Mouse (Mus musculus) spleen, adult 2 months (tissue): ENCODE measurements around the gene Cnot10. TPM values are rescaled to one million over a fixed set of nuclear protein-coding genes. Genes with fewer than 3 reads are reported as not detected.
A peak's percentile ranks its signal among the peaks of the same experiment; 100 is the strongest.

Experiments
- DNase-seq, 2 experiments: peaks; one replicate each; pipeline versions ENCODE4 v3.0.0 to v3.0.0-alpha.2; 2012 to 2021; ENCODE audit warnings: low spot score in 2 of 2, low read depth in 1 of 2
- H3K27ac ChIP-seq: fragments of 200-500 bp; 2 replicates; pipeline ENCODE4 v1.5.1; 2012; ENCODE audit warnings: low read length, inconsistent platforms; ENCODE audit not compliant: insufficient read depth
- H3K27me3 ChIP-seq: fragments of 200-500 bp; 2 replicates; pipeline ENCODE4 v1.6.1; 2012; ENCODE audit warnings: mild to moderate bottlenecking, moderate library complexity, low read length, inconsistent platforms; ENCODE audit not compliant: control insufficient read depth, insufficient read depth
- H3K36me3 ChIP-seq: fragments of 200-500 bp; 2 replicates; pipeline ENCODE4 v1.6.1; 2012; ENCODE audit warnings: mild to moderate bottlenecking, low read length, inconsistent platforms; ENCODE audit not compliant: control insufficient read depth, insufficient read depth
- H3K4me1 ChIP-seq: fragments of 200-500 bp; 2 replicates; pipeline ENCODE4 v1.6.1; 2011; ENCODE audit warnings: inconsistent platforms; ENCODE audit not compliant: control insufficient read depth, insufficient read depth, insufficient read length
- H3K4me3 ChIP-seq: fragments of 200-500 bp; 2 replicates; pipeline ENCODE4 v1.5.1; 2011; ENCODE audit warnings: mild to moderate bottlenecking, inconsistent platforms; ENCODE audit not compliant: insufficient read depth, insufficient read length; ENCODE audit errors: extremely low read depth
- CTCF ChIP-seq: fragments of 200-500 bp; IDR thresholded peaks from 2 replicates; pipeline ENCODE4 v1.5.1; 2011; ENCODE audit warnings: mild to moderate bottlenecking, inconsistent platforms; ENCODE audit not compliant: insufficient read depth, insufficient read length, insufficient replicate concordance; ENCODE audit errors: extremely low read depth
- POLR2A ChIP-seq: fragments of 200-500 bp; IDR thresholded peaks from 2 replicates; pipeline ENCODE4 v1.6.1; 2011; ENCODE audit warnings: low read depth, low read length, inconsistent platforms
- WGBS: fragments of 180-500 bp; shearing (Covaris S2); methylation state at CpG from one replicate; pipeline ENCODE4 v1.1.7; 2018; 5-methylcytosine and 5-hydroxymethylcytosine counted together
- polyA plus RNA-seq: library from polyadenylated mRNA; depleted of rRNA; stranded (reverse); fragments of >200 nt; gene quantifications from 2 replicates; pipeline ENCODE4 v1.2.3, GENCODE M21; 2012

Cnot10 gene
- polyA plus RNA-seq, 1 experiment: 18.7 TPM

- no peak overlapping the region for H3K27ac ChIP-seq
- DNase-seq: no peak
- 46% methylated on average over 31 of the region's 31 CpGs for WGBS
Measured at GRCm38 (mm10) chr9:114584183-114585016, 55.6 kb downstream of the Cnot10 start.

GRCm38 (mm10) chr9:114583812-114584182 lies 56.2 kb downstream of the Cnot10 start:
- peak; percentile 92 for TF ChIP-seq CTCF
- no peak for TF ChIP-seq POLR2A
- DNase-seq: peak in 1 of 2 experiments; percentile 19
- WGBS: 2% methylated on average over 23 of the region's 23 CpGs
- H3K27me3 ChIP-seq: no peaks in the 10 kb centered on the region
- H3K4me3 ChIP-seq: peak overlapping the region; percentile 48; the same call in 1 of the 2 replicates
- no peak overlapping the region for H3K27ac ChIP-seq
- no peaks in the 10 kb centered on the region for H3K4me1 ChIP-seq
- H3K36me3 ChIP-seq: peaks cover 1% of the 10 kb centered on the region; the same call in 1 of the 2 replicates

More at GRCm38 (mm10) chr9:114584183-114585016, 55.6 kb downstream of the Cnot10 start:
- peak overlapping the region; percentile 48; the same call in 1 of the 2 replicates for H3K4me3 ChIP-seq
- TF ChIP-seq CTCF: no peak
- TF ChIP-seq POLR2A: no peak
- peaks cover 4% of the 10 kb centered on the region; the same call in 1 of the 2 replicates for H3K36me3 ChIP-seq
- no peaks in the 10 kb centered on the region for H3K27me3 ChIP-seq
- no peaks in the 10 kb centered on the region for H3K4me1 ChIP-seq

GRCm38 (mm10) chr9:114578646-114579045 lies 61.3 kb downstream of the Cnot10 start:
- no peaks in the 10 kb centered on the region for H3K27me3 ChIP-seq
- TF ChIP-seq CTCF (no peak), POLR2A (no peak)
- no peak overlapping the region for H3K27ac ChIP-seq
- H3K4me3 ChIP-seq: no peak overlapping the region
- H3K36me3 ChIP-seq: no peaks in the 10 kb centered on the region
- no peaks in the 10 kb centered on the region; the same call in 1 of the 2 replicates for H3K4me1 ChIP-seq
- 56% methylated on average over 11 of the region's 11 CpGs for WGBS
- no peak for DNase-seq

- WGBS: 100% methylated on average over 1 of the region's 1 CpGs
- no peak for DNase-seq
- no peaks in the 10 kb centered on the region for H3K27me3 ChIP-seq
- TF ChIP-seq POLR2A: no peak
- TF ChIP-seq CTCF: no peak
- H3K4me3 ChIP-seq: no peak overlapping the region
- no peaks in the 10 kb centered on the region; the same call in 1 of the 2 replicates for H3K4me1 ChIP-seq
- no peaks in the 10 kb centered on the region for H3K36me3 ChIP-seq
- H3K27ac ChIP-seq: no peak overlapping the region
Measured at GRCm38 (mm10) chr9:114576001-114576400, 64.0 kb downstream of the Cnot10 start.

GRCm38 (mm10) chr9:114573528-114573927 lies 66.5 kb downstream of the Cnot10 start:
- WGBS: 26% methylated on average over 5 of the region's 5 CpGs
- Histone ChIP-seq H3K27me3 (0 out of 2 replicates have a peak, but pooled peaks cover 1% of the 10 kb centered on the region), H3K4me1 (no peaks in the 10 kb centered on the region; the same call in 1 of the 2 replicates), H3K4me3 (no peak overlapping the region), H3K36me3 (no peaks in the 10 kb centered on the region), H3K27ac (no peak overlapping the region)
- DNase-seq: no peak
- TF ChIP-seq CTCF (no peak), POLR2A (no peak)

- no peak for DNase-seq
- no peak overlapping the region for H3K27ac ChIP-seq
- no peaks in the 10 kb centered on the region for H3K36me3 ChIP-seq
- 88% methylated on average over 5 of the region's 5 CpGs for WGBS
- TF ChIP-seq POLR2A (no peak), CTCF (no peak)
- H3K4me1 ChIP-seq: peaks cover 2% of the 10 kb centered on the region
- peaks cover 6% of the 10 kb centered on the region for H3K27me3 ChIP-seq
- no peak overlapping the region for H3K4me3 ChIP-seq
Measured at GRCm38 (mm10) chr9:114568682-114569474, 71.1 kb downstream of the Cnot10 start.
